Mouse (Mus musculus): ENCODE measurements at regions not wholly inside any gene's neighbourhood (a gene's known extent, or its start where the extent isn't known, plus 50 kb on each side); places are given as distances from the start of the nearest gene placed in this dataset.

GRCm38 (mm10) chr3:139890186-139890585, 684.7 kb downstream of the Stpg2 start:
- Histone ChIP-seq H3K4me2 (no peak overlapping the region), H3K9ac (no peak overlapping the region), H3K27ac (no peak overlapping the region), H3K9me3 (replicated peaks) (no peaks in the 10 kb centered on the region), H3K27me3 (no peaks in the 10 kb centered on the region), H3K4me1 (replicated peaks) (no peaks in the 10 kb centered on the region), H3K36me3 (no peaks in the 10 kb centered on the region), H3K4me3 (replicated peaks) (no peak overlapping the region)
- DNase-seq, result no peak
- ATAC-seq (ENCODE audit: low read depth), result no peak
- 63% methylated on average over 2 of the region's 2 CpGs for WGBS (ENCODE audit: insufficient replicate concordance)

DNA sequence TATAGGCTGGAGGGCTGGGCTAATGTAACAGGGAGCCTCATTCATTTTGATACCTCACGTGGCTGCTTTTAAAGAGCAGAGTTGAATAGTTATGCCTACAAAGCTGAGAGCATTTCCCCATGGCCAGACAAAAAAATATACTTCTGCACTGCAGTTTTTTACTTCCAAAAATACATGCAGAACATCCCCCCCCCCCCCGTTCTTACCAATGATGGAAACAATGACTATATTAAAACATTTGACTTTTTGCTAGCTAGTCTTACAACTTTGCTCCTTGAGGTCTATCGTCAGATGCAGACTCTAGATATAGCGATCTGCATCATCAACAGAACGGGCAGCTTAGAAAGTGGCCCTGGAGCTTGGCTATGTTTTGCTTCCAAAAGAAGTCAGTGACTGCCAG, 692.4 kb downstream of the Stpg2 start:
- DNase-seq (no peak), ATAC-seq (ENCODE audit: low read depth) (no peak)
- Histone ChIP-seq H3K9me3 (replicated peaks) (no peaks in the 10 kb centered on the region), H3K27ac (no peak overlapping the region), H3K27me3 (no peaks in the 10 kb centered on the region), H3K4me3 (replicated peaks) (no peak overlapping the region), H3K4me1 (replicated peaks) (no peaks in the 10 kb centered on the region), H3K36me3 (no peaks in the 10 kb centered on the region), H3K4me2 (no peak overlapping the region), H3K9ac (no peak overlapping the region)
- WGBS (ENCODE audit: insufficient replicate concordance), result 72% methylated on average over 5 of the region's 5 CpGs

DNA sequence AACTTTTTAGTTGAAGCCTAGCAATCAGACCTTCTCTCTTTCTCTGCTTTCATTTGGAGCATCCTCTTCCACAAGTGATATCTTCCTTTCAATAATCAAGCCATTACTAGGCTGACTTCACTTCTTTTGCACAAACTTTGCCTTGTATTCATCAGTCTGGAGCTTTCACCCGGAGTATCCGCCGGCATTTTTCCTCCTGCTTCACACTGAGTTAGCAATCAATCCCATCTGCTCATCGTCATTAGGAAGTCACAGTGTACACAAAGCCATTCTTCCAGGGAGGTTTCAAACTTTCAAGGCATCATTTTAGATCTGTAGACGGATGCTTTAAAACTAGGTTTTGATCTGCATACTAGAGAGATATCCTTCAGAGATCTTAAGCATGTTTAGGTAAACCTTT, 693.7 kb downstream of the Stpg2 start:
- no peaks in the 10 kb centered on the region for H3K9me3 ChIP-seq (replicated peaks)
- no peaks in the 10 kb centered on the region for H3K36me3 ChIP-seq
- no peaks in the 10 kb centered on the region for H3K27me3 ChIP-seq
- H3K4me2 ChIP-seq, result no peak overlapping the region
- DNase-seq (no peak), ATAC-seq (ENCODE audit: low read depth) (no peak)
- H3K4me3 ChIP-seq (replicated peaks), result no peak overlapping the region
- H3K27ac ChIP-seq, result no peak overlapping the region
- 57% methylated on average over 5 of the region's 5 CpGs for WGBS (ENCODE audit: insufficient replicate concordance)
- no peak overlapping the region for H3K9ac ChIP-seq
- H3K4me1 ChIP-seq (replicated peaks), result no peaks in the 10 kb centered on the region

- WGBS (ENCODE audit: insufficient replicate concordance), result 41% methylated on average over 2 of the region's 2 CpGs
- DNase-seq, result no peak
Measured at GRCm38 (mm10) chr3:139913639-139914330, 708.3 kb downstream of the Stpg2 start.

GRCm38 (mm10) chr3:139922267-139922666, 716.8 kb downstream of the Stpg2 start:
- no peak overlapping the region for H3K9ac ChIP-seq
- no peaks in the 10 kb centered on the region for H3K36me3 ChIP-seq
- no peak overlapping the region for H3K27ac ChIP-seq
- DNase-seq (no peak), ATAC-seq (ENCODE audit: low read depth) (no peak)
- H3K4me3 ChIP-seq (replicated peaks), result no peak overlapping the region
- 0 out of 2 replicates have a peak, but pooled peaks cover 2% of the 10 kb centered on the region for H3K9me3 ChIP-seq (replicated peaks)
- 57% methylated on average over 3 of the region's 3 CpGs for WGBS (ENCODE audit: insufficient replicate concordance)
- H3K4me2 ChIP-seq, result no peak overlapping the region
- H3K27me3 ChIP-seq, result no peaks in the 10 kb centered on the region
- H3K4me1 ChIP-seq (replicated peaks), result no peaks in the 10 kb centered on the region

More at GRCm38 (mm10) chr3:139913639-139914330, 708.3 kb downstream of the Stpg2 start:
- H3K4me2 ChIP-seq, result no peak overlapping the region
- no peak overlapping the region for H3K9ac ChIP-seq
- H3K4me3 ChIP-seq (replicated peaks), result no peak overlapping the region
- no peaks in the 10 kb centered on the region for H3K9me3 ChIP-seq (replicated peaks)
- H3K27ac ChIP-seq, result no peak overlapping the region
- no peaks in the 10 kb centered on the region for H3K36me3 ChIP-seq
- no peaks in the 10 kb centered on the region for H3K27me3 ChIP-seq
- H3K4me1 ChIP-seq (replicated peaks), result no peaks in the 10 kb centered on the region
- no peak for ATAC-seq (ENCODE audit: low read depth)

DNA sequence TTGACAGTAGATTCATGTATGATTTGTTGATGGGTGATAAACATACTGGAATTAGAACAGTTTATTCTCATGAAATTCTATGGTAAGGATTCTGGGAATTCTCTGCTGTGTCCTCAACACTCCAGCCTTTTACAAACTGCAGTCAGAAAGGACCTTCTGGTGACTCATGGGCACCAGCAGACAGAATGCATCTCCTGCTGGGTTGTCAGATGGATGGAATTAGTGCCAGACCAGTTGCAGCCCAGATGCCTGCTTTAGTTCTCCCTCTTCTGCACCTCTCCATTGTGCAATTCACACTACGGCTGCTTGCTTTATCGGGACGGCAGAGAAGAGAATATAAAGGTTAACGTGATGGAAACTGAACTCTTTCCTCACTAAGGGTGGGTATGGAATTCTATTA, 727.5 kb downstream of the Stpg2 start:
- Histone ChIP-seq H3K27ac (no peak overlapping the region), H3K4me1 (replicated peaks) (no peaks in the 10 kb centered on the region), H3K9me3 (replicated peaks) (no peaks in the 10 kb centered on the region), H3K4me2 (no peak overlapping the region), H3K4me3 (replicated peaks) (no peak overlapping the region), H3K36me3 (no peaks in the 10 kb centered on the region), H3K27me3 (no peaks in the 10 kb centered on the region), H3K9ac (no peak overlapping the region)
- 77% methylated on average over 4 of the region's 4 CpGs for WGBS (ENCODE audit: insufficient replicate concordance)
- no peak for ATAC-seq (ENCODE audit: low read depth)
- no peak for DNase-seq

DNA sequence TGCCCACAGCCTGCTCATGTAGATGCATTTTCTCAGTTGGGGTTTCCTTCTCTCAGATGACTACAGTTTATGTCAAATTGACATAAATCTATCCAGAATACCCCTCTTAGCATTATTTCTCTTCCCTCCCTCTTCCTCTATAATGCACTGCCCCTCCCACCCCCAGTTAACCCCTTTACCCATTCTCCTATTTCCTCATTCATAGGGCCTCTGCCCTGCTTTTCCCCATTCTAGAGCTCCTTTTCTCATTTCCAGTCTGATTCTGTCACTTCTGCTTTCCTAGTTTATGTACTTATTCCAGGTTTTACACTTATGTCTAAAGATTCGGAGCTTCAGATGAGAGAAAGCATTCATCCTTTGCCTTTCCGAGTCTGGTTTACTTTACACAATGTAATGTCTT, 740.7 kb downstream of the Stpg2 start:
- no peaks in the 10 kb centered on the region for H3K27me3 ChIP-seq
- no peak overlapping the region for H3K4me2 ChIP-seq
- DNase-seq, result no peak
- no peaks in the 10 kb centered on the region; the same call in 1 of the 2 replicates for H3K9me3 ChIP-seq (replicated peaks)
- H3K4me1 ChIP-seq (replicated peaks), result no peaks in the 10 kb centered on the region
- H3K27ac ChIP-seq, result no peak overlapping the region
- no peak overlapping the region for H3K9ac ChIP-seq
- H3K36me3 ChIP-seq, result no peaks in the 10 kb centered on the region
- 74% methylated on average over 2 of the region's 2 CpGs for WGBS (ENCODE audit: insufficient replicate concordance)
- no peak for ATAC-seq (ENCODE audit: low read depth)
- no peak overlapping the region for H3K4me3 ChIP-seq (replicated peaks)

DNA sequence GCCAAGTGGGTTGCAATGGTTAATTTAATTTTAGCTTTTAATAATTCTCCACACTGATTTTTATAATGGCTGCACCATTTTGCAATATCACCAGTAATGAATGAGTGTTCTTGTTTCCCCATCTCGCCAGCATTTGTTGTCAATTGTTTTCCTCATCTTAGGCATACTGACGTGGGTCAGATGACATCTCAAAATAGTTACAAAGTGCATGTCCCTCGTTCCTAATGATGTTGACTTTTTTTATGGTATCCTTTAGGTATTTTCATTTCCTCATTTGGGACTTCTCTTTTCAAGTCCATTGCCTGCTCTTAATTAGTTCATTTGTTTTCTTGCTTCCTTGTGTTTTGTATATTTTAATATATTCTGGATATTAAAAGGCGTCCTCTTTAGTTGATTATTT, 741.8 kb downstream of the Stpg2 start:
- Histone ChIP-seq H3K4me2 (no peak overlapping the region), H3K27ac (no peak overlapping the region), H3K4me1 (replicated peaks) (no peaks in the 10 kb centered on the region), H3K9me3 (replicated peaks) (no peaks in the 10 kb centered on the region; the same call in 1 of the 2 replicates), H3K9ac (no peak overlapping the region), H3K4me3 (replicated peaks) (no peak overlapping the region), H3K36me3 (no peaks in the 10 kb centered on the region), H3K27me3 (no peaks in the 10 kb centered on the region)
- 53% methylated on average over 4 of the region's 4 CpGs for WGBS (ENCODE audit: insufficient replicate concordance)
- ATAC-seq (ENCODE audit: low read depth), result no peak
- DNase-seq, result no peak

DNA sequence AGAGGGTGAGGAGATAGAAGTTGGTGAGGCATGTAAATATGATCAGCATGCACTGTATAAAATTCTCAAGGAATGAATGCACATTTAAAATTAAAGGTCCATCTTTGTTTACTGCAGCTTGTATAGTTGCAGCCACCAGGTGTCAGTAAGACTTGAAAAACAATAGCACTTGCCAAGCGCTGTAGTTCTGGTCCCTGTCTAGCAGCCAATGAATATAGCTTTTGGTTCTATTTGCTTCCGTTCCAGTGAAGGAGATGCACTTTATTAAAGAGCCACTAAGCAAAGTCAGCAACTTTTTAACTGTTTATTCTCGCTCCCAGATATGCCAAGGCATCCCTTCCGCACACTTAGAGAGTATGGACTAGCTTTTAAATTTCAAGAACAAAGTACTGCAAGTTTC, 743.6 kb downstream of the Stpg2 start:
- WGBS (ENCODE audit: insufficient replicate concordance), result 58% methylated on average over 4 of the region's 4 CpGs
- DNase-seq (no peak), ATAC-seq (ENCODE audit: low read depth) (no peak)
- no peaks in the 10 kb centered on the region for H3K4me1 ChIP-seq (replicated peaks)
- H3K4me3 ChIP-seq (replicated peaks), result no peak overlapping the region
- H3K4me2 ChIP-seq, result no peak overlapping the region
- no peaks in the 10 kb centered on the region for H3K27me3 ChIP-seq
- no peak overlapping the region for H3K27ac ChIP-seq
- no peaks in the 10 kb centered on the region for H3K36me3 ChIP-seq
- no peak overlapping the region for H3K9ac ChIP-seq
- H3K9me3 ChIP-seq (replicated peaks), result no peaks in the 10 kb centered on the region; the same call in 1 of the 2 replicates

DNA sequence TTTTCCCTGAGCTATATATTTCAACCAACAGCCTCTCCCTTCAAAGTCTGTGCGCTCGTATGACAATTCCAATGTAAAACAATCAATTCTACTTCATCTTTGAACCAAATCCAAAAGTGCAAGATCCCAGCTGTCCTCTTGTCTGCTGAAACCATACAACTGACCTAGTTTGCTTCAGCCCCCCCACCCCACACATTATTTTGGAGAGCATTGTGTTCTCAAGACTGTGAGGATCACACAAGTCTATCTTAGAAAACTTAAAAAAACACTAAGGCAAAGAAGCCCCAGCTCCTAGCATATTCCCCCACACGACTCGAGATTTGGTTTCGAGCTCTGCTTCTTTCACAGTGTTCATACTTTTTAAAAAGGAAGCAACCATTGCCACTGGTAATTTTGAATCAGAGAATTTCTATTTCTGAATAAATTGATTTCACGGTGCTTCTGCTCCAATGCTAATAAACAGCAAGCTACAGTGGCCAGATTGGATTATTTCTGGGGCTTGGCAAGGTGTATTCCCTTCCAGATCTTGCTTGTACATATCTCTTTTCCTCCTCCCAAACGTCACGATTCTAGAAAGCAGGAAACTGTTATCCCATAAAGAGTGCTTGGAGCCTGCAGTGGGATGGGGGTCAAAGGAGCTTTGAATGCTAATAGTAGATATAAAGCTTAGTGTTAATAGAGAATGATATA, 744.7 kb downstream of the Stpg2 start:
- no peaks in the 10 kb centered on the region for H3K9me3 ChIP-seq (replicated peaks)
- H3K4me2 ChIP-seq, result no peak overlapping the region
- H3K4me1 ChIP-seq (replicated peaks), result no peaks in the 10 kb centered on the region
- no peak for DNase-seq
- 71% methylated on average over 8 of the region's 8 CpGs for WGBS (ENCODE audit: insufficient replicate concordance)
- no peaks in the 10 kb centered on the region for H3K27me3 ChIP-seq
- H3K4me3 ChIP-seq (replicated peaks), result no peak overlapping the region
- H3K36me3 ChIP-seq, result no peaks in the 10 kb centered on the region
- no peak overlapping the region for H3K9ac ChIP-seq
- no peak for ATAC-seq (ENCODE audit: low read depth)
- H3K27ac ChIP-seq, result no peak overlapping the region

DNA sequence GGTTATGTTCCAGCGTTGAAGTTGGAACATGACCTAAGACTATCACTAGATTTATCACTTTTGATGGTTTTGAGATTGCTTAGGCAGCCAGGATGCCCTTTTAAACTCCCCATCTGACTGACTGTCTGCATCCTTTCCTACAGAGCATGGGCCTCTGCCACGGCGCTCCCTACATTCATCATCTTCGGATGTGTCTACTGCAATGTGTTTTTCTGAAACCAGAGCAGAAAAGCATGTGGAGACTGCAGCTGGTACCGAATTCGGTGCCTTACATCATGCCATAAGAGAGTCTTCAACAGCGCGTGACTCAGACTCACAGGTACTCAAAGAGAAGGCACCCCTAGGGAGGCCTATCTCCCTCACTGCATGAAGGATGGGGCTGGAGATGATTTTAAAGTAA, 746.0 kb downstream of the Stpg2 start:
- Histone ChIP-seq H3K36me3 (no peaks in the 10 kb centered on the region), H3K27ac (no peak overlapping the region), H3K9ac (no peak overlapping the region), H3K4me1 (replicated peaks) (no peaks in the 10 kb centered on the region), H3K27me3 (no peaks in the 10 kb centered on the region), H3K4me2 (no peak overlapping the region), H3K9me3 (replicated peaks) (no peaks in the 10 kb centered on the region), H3K4me3 (replicated peaks) (no peak overlapping the region)
- WGBS (ENCODE audit: insufficient replicate concordance), result 75% methylated on average over 8 of the region's 8 CpGs
- ATAC-seq (ENCODE audit: low read depth) (no peak), DNase-seq (no peak)

DNA sequence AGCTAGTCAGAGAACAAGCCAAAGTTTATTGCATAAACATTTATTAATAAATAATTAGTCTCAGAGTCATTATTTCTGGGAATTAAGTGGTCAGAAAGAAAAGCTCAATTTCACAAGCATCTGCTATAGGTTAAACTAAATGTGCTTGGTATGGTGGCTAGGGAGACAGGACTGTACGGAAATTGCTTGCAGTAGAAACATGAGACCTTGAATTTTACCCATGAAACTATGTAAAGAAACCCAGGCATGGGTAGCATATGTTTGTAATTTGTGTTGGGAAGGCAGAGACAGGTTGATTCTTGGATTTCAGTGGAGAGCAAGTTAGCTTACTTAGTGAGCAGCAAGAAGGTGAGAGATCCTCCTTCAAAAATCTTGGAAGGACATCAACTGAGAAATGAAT, 772.7 kb downstream of the Stpg2 start:
- H3K27ac ChIP-seq, result no peak overlapping the region
- no peaks in the 10 kb centered on the region for H3K27me3 ChIP-seq
- H3K4me3 ChIP-seq (replicated peaks), result no peak overlapping the region
- no peak for DNase-seq
- H3K4me1 ChIP-seq (replicated peaks), result no peaks in the 10 kb centered on the region
- no peak for ATAC-seq (ENCODE audit: low read depth)
- H3K9ac ChIP-seq, result no peak overlapping the region
- WGBS (ENCODE audit: insufficient replicate concordance), result 50% methylated on average over 1 of the region's 1 CpGs
- H3K4me2 ChIP-seq, result no peak overlapping the region
- no peaks in the 10 kb centered on the region for H3K9me3 ChIP-seq (replicated peaks)
- no peaks in the 10 kb centered on the region for H3K36me3 ChIP-seq

Measured in liver, embryonic 13.5 days (tissue).